In the genomic region with DNA sequence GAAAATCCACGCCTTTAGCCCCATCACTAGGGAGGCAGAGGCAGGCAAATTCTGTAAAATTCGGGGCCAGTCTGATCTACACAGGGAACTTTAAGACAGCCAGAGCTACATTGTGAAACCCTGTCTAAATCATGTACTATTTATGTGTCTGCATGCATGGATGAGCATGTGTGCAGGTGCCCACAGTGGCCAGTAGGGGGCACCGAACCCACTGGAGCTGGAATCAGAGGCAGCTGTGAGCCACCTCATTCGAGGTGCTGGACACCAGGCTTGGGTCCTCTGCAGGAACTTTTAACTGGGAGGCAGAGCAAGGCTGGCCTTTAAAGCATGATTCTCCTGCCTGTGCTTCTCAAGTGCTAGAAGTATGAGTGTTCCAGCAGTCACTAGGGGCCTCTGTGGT, we compare ENCODE assay signal across 12 mouse cellular contexts.
A peak's percentile ranks its signal among the peaks of the same experiment; 100 is the strongest.
DNase-seq lines count a peak whose midpoint lies in the region; ATAC-seq and TF ChIP-seq lines count a peak whose summit lies in the region.
"Had no signal": no experiment of that assay in that cellular context is flagged by ENCODE, and none has a peak within 500 bp of the region (broad histone marks: within the 10 kb centered on the region; RNA-seq: fewer than 3 reads in every experiment).

No protein-coding gene starts in this region.

- H3K4me1 ChIP-seq in midbrain, embryonic 11.5 days (ENCODE audit: control insufficient read depth, insufficient read depth, low read length) = no peaks in the 10 kb centered on the region
- H3K4me1 ChIP-seq in midbrain, embryonic 14.5 days (ENCODE audit: control insufficient read depth, insufficient read depth, low read length) = no peaks in the 10 kb centered on the region
- peaks cover 40% of the 10 kb centered on the region for H3K4me1 ChIP-seq in liver, adult 2 months (ENCODE audit: control insufficient read depth, insufficient read depth, low read length)
- H3K4me1 ChIP-seq: neural tube, embryonic 12.5 days had no signal

- peak; percentile 36 for DNase-seq in embryo, embryonic 11 days
- DNase-seq in embryo, embryonic 10.5 days (ENCODE audit: low spot score) = no peak
- peak; percentile 65 for DNase-seq in midbrain, embryonic 11.5 days (ENCODE audit: low spot score, missing footprints)
- no peak for DNase-seq in midbrain, embryonic 14.5 days
- DNase-seq in liver, adult 2 months (ENCODE audit: extremely low read depth, low read depth, low spot score) = no peak
- DNase-seq in thymus, postnatal 0 days (ENCODE audit: low spot score) = peak; percentile 57
- no peak for DNase-seq in right cerebral cortex, postnatal 10 days (ENCODE audit: low spot score in 2 of 2)
- DNase-seq in heart, adult 11 months = no peak
- DNase-seq: cerebellum, adult 18-20 months had no signal

- TF ChIP-seq CTCF in liver, adult 2 months (IDR thresholded peaks at IDR 0.05; ENCODE audit: low read depth, low read length) = peak; percentile 81

- no peak overlapping the region for H3K9ac ChIP-seq in midbrain, embryonic 11.5 days (ENCODE audit: low read length)
- H3K9ac ChIP-seq in midbrain, embryonic 14.5 days (replicated peaks; ENCODE audit: low read length) = no peak overlapping the region
- no peak overlapping the region for H3K9ac ChIP-seq in liver, adult 2 months (ENCODE audit: low read depth, low read length)
- H3K9ac ChIP-seq: hindbrain, embryonic 14.5 days; neural tube, embryonic 12.5 days had no signal

- no peak overlapping the region for H3K27ac ChIP-seq in midbrain, embryonic 11.5 days (ENCODE audit: low read depth, low read length)
- H3K27ac ChIP-seq in midbrain, embryonic 14.5 days (replicated peaks; ENCODE audit: low read depth, low read length) = no peak overlapping the region
- peak overlapping the region; percentile 46 for H3K27ac ChIP-seq in liver, adult 2 months (replicated peaks; ENCODE audit: insufficient read depth, low read depth, low read length)
- H3K27ac ChIP-seq: hindbrain, embryonic 14.5 days; neural tube, embryonic 12.5 days had no signal

- no peaks in the 10 kb centered on the region for H3K36me3 ChIP-seq in midbrain, embryonic 11.5 days (ENCODE audit: control insufficient read depth, insufficient read depth, low read length)
- peaks cover 22% of the 10 kb centered on the region; the same call in 1 of the 2 replicates for H3K36me3 ChIP-seq in midbrain, embryonic 14.5 days (ENCODE audit: control insufficient read depth, insufficient read depth, low read length)
- H3K36me3 ChIP-seq in liver, adult 2 months (ENCODE audit: control insufficient read depth, insufficient read depth, low read length) = 0 out of 2 replicates have a peak, but pooled peaks cover 2% of the 10 kb centered on the region

- 73% methylated on average over 4 of the region's 4 CpGs for WGBS in midbrain, embryonic 11.5 days
- 78% methylated on average over 4 of the region's 4 CpGs for WGBS in midbrain, embryonic 14.5 days
- 60% methylated on average over 4 of the region's 4 CpGs for WGBS in liver, adult 2 months

- H3K4me3 ChIP-seq in midbrain, embryonic 11.5 days (ENCODE audit: low read depth, low read length) = no peak overlapping the region
- H3K4me3 ChIP-seq in midbrain, embryonic 14.5 days (replicated peaks; ENCODE audit: low read depth, low read length) = no peak overlapping the region
- H3K4me3 ChIP-seq in liver, adult 2 months (ENCODE audit: insufficient read depth, low read depth, low read length) = no peak overlapping the region
- H3K4me3 ChIP-seq: neural tube, embryonic 12.5 days had no signal

- no peak overlapping the region for H3K4me2 ChIP-seq in midbrain, embryonic 11.5 days
- no peak overlapping the region for H3K4me2 ChIP-seq in midbrain, embryonic 14.5 days (ENCODE audit: low read length)
- H3K4me2 ChIP-seq: hindbrain, embryonic 14.5 days; neural tube, embryonic 12.5 days had no signal

- ATAC-seq in midbrain, embryonic 11.5 days (ENCODE audit: low FRiP score) = no peak
- ATAC-seq in midbrain, embryonic 14.5 days (ENCODE audit: low FRiP score, low TSS enrichment) = no peak
- ATAC-seq: forebrain, embryonic 16.5 days had no signal

- H3K27me3 ChIP-seq in midbrain, embryonic 11.5 days (ENCODE audit: control insufficient read depth, insufficient read depth, low read length) = no peaks in the 10 kb centered on the region
- no peaks in the 10 kb centered on the region for H3K27me3 ChIP-seq in midbrain, embryonic 14.5 days (ENCODE audit: control insufficient read depth, insufficient read depth, low read length)
- H3K27me3 ChIP-seq in liver, adult 2 months (ENCODE audit: control insufficient read depth, insufficient read depth, low read length) = no peaks in the 10 kb centered on the region
- H3K27me3 ChIP-seq: neural tube, embryonic 12.5 days had no signal

- TF ChIP-seq POLR2A in liver, adult 2 months (IDR thresholded peaks at IDR 0.05; ENCODE audit: extremely low read depth, insufficient read depth, low read length) = no peak

- no peaks in the 10 kb centered on the region for H3K79me2 ChIP-seq in liver, adult 2 months (ENCODE audit: control insufficient read depth, insufficient read depth, low read length)

- H3K9me3 ChIP-seq in midbrain, embryonic 11.5 days (ENCODE audit: control insufficient read depth, low read length) = no peaks in the 10 kb centered on the region
- H3K9me3 ChIP-seq in midbrain, embryonic 14.5 days (ENCODE audit: control insufficient read depth, low read length) = no peaks in the 10 kb centered on the region
- H3K9me3 ChIP-seq: neural tube, embryonic 12.5 days had no signal

Comparison
In these comparisons a context has a peak if more than half of its experiments do, and no peak if none do; other contexts are left out.
1. DNase-seq: peak in embryo, embryonic 11 days (single experiment), midbrain, embryonic 11.5 days (single experiment) and thymus, postnatal 0 days (single experiment); none in embryo, embryonic 10.5 days (single experiment), midbrain, embryonic 14.5 days (single experiment), liver, adult 2 months (single experiment), right cerebral cortex, postnatal 10 days (0 of 2) and heart, adult 11 months (single experiment).